Mouse (Mus musculus): ENCODE data around the gene Ppp1r21. TPM values are rescaled to one million over a fixed set of nuclear protein-coding genes. Genes with fewer than 3 reads are reported as not detected.

The Ppp1r21 gene
- polyA plus RNA-seq, 1 experiment from 2014 or later, result 15.9 TPM

- H3K36me3 ChIP-seq, result no peaks in the 10 kb centered on the region
- no peaks in the 10 kb centered on the region for H3K27me3 ChIP-seq (ENCODE audit: low read depth, poor library complexity, severe bottlenecking)
- WGBS, result 87% methylated on average over 8 of the region's 8 CpGs
- H3K4me1 ChIP-seq, result peaks cover 15% of the 10 kb centered on the region
- H3K4me3 ChIP-seq, result no peak overlapping the region
- no peaks in the 10 kb centered on the region for H3K9me3 ChIP-seq (replicated peaks)
- no peak overlapping the region for H3K27ac ChIP-seq
- DNase-seq (ENCODE audit: low spot score), result no peak
Measured at GRCm38 (mm10) chr17:88537842-88538430, 8.0 kb downstream of the Ppp1r21 start.

GRCm38 (mm10) chr17:88542771-88543416 lies 13.0 kb downstream of the Ppp1r21 start:
- no peaks in the 10 kb centered on the region for H3K27me3 ChIP-seq (ENCODE audit: low read depth, poor library complexity, severe bottlenecking)
- H3K27ac ChIP-seq, result 0 out of 2 replicates have a peak overlapping the region, but pooled peaks have one; percentile 19
- peaks cover 6% of the 10 kb centered on the region for H3K4me1 ChIP-seq
- WGBS, result 43% methylated on average over 15 of the region's 15 CpGs
- DNase-seq (ENCODE audit: low spot score), result no peak
- peaks cover 28% of the 10 kb centered on the region for H3K36me3 ChIP-seq
- no peaks in the 10 kb centered on the region for H3K9me3 ChIP-seq (replicated peaks)
- H3K4me3 ChIP-seq, result no peak overlapping the region

DNA sequence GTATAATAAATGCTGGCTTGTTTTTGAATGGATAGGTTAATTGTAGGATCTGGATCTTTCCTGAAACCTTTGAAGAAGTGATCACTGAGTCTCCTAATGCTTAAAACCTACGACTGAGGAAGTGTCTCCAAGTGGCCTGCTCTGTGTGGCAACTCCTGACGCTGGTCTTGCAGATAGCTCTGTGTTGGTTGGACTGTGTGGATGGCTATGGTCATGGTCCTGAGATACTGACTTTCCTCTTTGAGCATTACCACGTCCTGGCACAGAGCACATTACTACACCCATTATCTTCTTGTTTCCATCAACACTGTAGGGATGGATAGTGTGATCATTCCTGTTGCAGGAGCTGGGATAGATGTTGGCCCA lies 13.5 kb downstream of the Ppp1r21 start:
- H3K27me3 ChIP-seq (ENCODE audit: low read depth, poor library complexity, severe bottlenecking), result no peaks in the 10 kb centered on the region
- no peak for DNase-seq (ENCODE audit: low spot score)
- no peaks in the 10 kb centered on the region for H3K9me3 ChIP-seq (replicated peaks)
- 60% methylated on average over 3 of the region's 3 CpGs for WGBS
- H3K27ac ChIP-seq, result no peak overlapping the region
- H3K4me1 ChIP-seq, result peaks cover 6% of the 10 kb centered on the region
- H3K4me3 ChIP-seq, result no peak overlapping the region
- H3K36me3 ChIP-seq, result peaks cover 29% of the 10 kb centered on the region

GRCm38 (mm10) chr17:88545217-88545784 lies 15.4 kb downstream of the Ppp1r21 start:
- H3K4me1 ChIP-seq, result peaks cover 6% of the 10 kb centered on the region
- H3K9me3 ChIP-seq (replicated peaks), result no peaks in the 10 kb centered on the region
- H3K27ac ChIP-seq, result no peak overlapping the region
- DNase-seq (ENCODE audit: low spot score), result no peak
- peaks cover 41% of the 10 kb centered on the region for H3K36me3 ChIP-seq
- 92% methylated on average over 15 of the region's 15 CpGs for WGBS
- H3K4me3 ChIP-seq, result no peak overlapping the region
- no peaks in the 10 kb centered on the region for H3K27me3 ChIP-seq (ENCODE audit: low read depth, poor library complexity, severe bottlenecking)

DNA sequence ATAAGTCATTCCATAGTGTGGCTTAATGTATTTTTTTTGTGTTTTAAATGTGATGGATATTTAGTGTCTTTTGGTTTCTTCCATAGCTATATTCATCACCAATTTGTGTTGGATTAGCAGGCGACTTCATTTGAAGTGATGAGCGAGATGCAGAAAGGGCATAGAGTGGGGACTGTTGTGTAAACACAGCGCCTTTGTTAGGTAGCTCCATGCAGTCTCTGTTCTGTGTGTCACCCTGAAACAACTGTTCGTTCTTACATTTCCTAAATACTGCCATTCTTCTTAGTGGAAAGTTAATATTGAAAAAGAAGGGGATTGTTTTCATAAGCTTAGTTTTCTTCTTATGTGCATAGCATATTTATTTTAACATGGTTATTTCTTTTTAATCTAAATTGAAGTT lies 16.8 kb downstream of the Ppp1r21 start:
- WGBS, result 94% methylated on average over 4 of the region's 4 CpGs
- DNase-seq (ENCODE audit: low spot score), result no peak
- Histone ChIP-seq H3K9me3 (replicated peaks) (no peaks in the 10 kb centered on the region), H3K27me3 (ENCODE audit: low read depth, poor library complexity, severe bottlenecking) (no peaks in the 10 kb centered on the region), H3K36me3 (peaks cover 41% of the 10 kb centered on the region), H3K4me1 (peaks cover 9% of the 10 kb centered on the region), H3K27ac (no peak overlapping the region), H3K4me3 (no peak overlapping the region)

- H3K27me3 ChIP-seq (ENCODE audit: low read depth, poor library complexity, severe bottlenecking), result no peaks in the 10 kb centered on the region
- no peak overlapping the region for H3K4me3 ChIP-seq
- H3K9me3 ChIP-seq (replicated peaks), result no peaks in the 10 kb centered on the region
- H3K36me3 ChIP-seq, result peaks cover 35% of the 10 kb centered on the region
- 82% methylated on average over 24 of the region's 24 CpGs for WGBS
- DNase-seq (ENCODE audit: low spot score), result no peak
- peaks cover 22% of the 10 kb centered on the region for H3K4me1 ChIP-seq
- no peak overlapping the region for H3K27ac ChIP-seq
Measured at GRCm38 (mm10) chr17:88549411-88550191, 19.7 kb downstream of the Ppp1r21 start.

DNA sequence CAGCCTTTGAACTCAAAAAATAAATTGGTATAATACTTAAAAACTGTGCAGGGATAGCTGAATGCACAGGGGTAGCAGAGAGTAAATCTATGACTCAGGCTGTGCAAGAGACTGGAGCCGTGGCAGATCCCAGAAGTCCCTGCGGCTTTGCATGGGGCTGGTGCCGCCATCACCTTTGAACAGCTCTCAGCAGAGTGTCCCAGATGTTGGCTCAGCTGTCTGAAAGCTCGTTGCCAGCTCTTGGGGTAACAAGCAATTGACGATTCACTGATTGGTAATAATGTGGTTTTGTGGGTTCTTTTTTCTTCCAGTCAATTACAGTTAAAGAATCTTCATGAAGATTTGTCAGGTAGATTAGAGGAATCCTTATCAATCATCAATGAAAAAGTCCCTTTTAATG lies 20.4 kb downstream of the Ppp1r21 start:
- H3K27me3 ChIP-seq (ENCODE audit: low read depth, poor library complexity, severe bottlenecking), result no peaks in the 10 kb centered on the region
- no peak overlapping the region for H3K4me3 ChIP-seq
- no peak for DNase-seq (ENCODE audit: low spot score)
- 70% methylated on average over 5 of the region's 5 CpGs for WGBS
- H3K36me3 ChIP-seq, result peaks cover 32% of the 10 kb centered on the region
- H3K27ac ChIP-seq, result no peak overlapping the region
- H3K4me1 ChIP-seq, result peaks cover 22% of the 10 kb centered on the region
- H3K9me3 ChIP-seq (replicated peaks), result no peaks in the 10 kb centered on the region

DNA sequence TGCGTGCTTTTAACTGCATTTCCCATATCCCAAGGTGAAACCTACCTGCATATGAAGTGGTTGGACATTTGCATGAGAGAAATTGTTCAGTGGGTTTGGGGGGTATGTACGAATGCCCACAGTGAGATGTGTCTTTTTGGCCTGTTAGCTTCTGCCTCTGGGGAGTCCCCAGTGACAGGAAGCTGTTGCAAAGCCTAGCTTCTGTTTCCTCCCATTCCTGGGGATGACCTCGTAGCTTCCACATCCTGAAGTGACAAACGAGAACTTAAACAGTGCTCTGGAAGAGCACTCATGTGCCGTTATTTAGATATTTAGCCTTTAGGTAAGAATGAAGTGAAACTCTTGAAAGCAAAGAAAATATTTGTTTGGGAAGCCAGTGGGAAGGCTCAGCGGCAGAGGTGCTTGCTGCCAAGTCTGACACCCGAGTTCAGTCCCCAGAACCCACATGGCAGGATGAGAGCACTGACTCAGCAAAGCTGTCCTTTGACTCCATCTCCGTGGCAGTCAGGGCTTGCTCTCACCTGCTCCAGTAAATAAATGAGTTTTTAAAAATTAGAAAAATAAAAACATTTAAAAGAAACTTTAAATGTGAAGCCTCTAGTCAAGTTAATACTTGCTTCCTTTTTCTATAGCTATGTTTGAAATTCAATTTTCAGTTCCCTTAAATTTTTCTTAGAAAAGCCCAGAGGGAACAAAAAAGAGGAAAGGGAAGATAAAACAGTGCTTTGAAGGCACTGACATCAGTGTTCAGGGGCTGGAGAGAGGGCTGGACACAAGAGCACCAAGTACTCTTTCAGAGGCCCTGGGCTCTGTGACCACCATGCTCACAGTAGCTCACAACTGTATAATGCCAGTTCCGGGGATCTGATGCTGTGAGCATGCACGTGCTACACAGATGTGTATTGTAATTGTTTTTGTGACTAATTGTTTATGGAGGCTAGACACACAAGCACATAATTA lies 21.3 kb downstream of the Ppp1r21 start:
- DNase-seq (ENCODE audit: low spot score), result no peak
- WGBS, result 70% methylated on average over 10 of the region's 10 CpGs

GRCm38 (mm10) chr17:88552556-88552955 lies 22.6 kb downstream of the Ppp1r21 start:
- Histone ChIP-seq H3K9me3 (replicated peaks) (no peaks in the 10 kb centered on the region), H3K36me3 (peaks cover 38% of the 10 kb centered on the region), H3K27ac (peak overlapping the region; percentile 65), H3K4me1 (peaks cover 22% of the 10 kb centered on the region), H3K4me3 (no peak overlapping the region), H3K27me3 (ENCODE audit: low read depth, poor library complexity, severe bottlenecking) (no peaks in the 10 kb centered on the region)
- 19% methylated on average over 6 of the region's 6 CpGs for WGBS
- DNase-seq (ENCODE audit: low spot score), result peak; percentile 43

More for the DNA sequence above, 21.3 kb downstream of the Ppp1r21 start:
- Histone ChIP-seq H3K9me3 (replicated peaks) (no peaks in the 10 kb centered on the region), H3K4me1 (peaks cover 22% of the 10 kb centered on the region), H3K27ac (no peak overlapping the region), H3K27me3 (ENCODE audit: low read depth, poor library complexity, severe bottlenecking) (no peaks in the 10 kb centered on the region), H3K4me3 (no peak overlapping the region), H3K36me3 (peaks cover 31% of the 10 kb centered on the region)

GRCm38 (mm10) chr17:88553001-88553449 lies 23.1 kb downstream of the Ppp1r21 start:
- Histone ChIP-seq H3K4me1 (peaks cover 22% of the 10 kb centered on the region), H3K9me3 (replicated peaks) (no peaks in the 10 kb centered on the region), H3K4me3 (no peak overlapping the region), H3K27me3 (ENCODE audit: low read depth, poor library complexity, severe bottlenecking) (no peaks in the 10 kb centered on the region), H3K36me3 (peaks cover 35% of the 10 kb centered on the region), H3K27ac (peak overlapping the region; percentile 65)
- WGBS, result 48% methylated on average over 8 of the region's 8 CpGs
- peak; percentile 44 for DNase-seq (ENCODE audit: low spot score)

DNA sequence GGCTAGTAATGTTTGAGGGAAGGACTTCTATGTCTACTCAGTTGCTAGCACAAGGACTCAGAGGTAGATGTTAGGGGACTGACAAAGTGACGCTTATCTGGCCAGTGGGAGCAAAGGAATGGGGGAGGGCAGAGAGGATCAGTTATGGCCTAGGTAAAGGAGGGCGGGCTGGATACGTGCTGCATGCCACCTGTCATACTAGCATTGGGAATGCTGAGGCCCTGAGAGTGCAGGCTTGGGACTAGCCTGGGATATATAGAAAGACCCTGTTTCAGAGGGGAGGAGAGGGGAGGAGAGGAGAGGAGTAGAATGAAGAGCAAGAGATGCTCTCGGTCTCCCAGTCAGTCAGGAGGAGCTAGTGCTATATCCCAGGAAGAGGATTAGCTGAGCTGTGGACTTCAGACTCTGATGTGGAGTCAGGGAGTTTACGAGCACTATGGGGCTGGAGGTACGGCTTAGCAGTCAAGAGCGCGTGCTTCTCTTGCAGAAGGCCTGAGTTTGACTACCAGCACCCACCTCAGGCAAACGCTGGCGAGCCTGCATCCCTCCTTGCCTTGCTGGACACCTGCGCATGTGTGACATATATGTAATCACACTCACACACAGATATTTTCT lies 23.7 kb downstream of the Ppp1r21 start:
- H3K27me3 ChIP-seq (ENCODE audit: low read depth, poor library complexity, severe bottlenecking), result no peaks in the 10 kb centered on the region
- H3K4me3 ChIP-seq, result no peak overlapping the region
- peak overlapping the region; percentile 65; the same call in 1 of the 2 replicates for H3K27ac ChIP-seq
- no peaks in the 10 kb centered on the region for H3K9me3 ChIP-seq (replicated peaks)
- H3K4me1 ChIP-seq, result peaks cover 22% of the 10 kb centered on the region
- peaks cover 33% of the 10 kb centered on the region for H3K36me3 ChIP-seq
- WGBS, result 81% methylated on average over 11 of the region's 11 CpGs
- no peak for DNase-seq (ENCODE audit: low spot score)

DNA sequence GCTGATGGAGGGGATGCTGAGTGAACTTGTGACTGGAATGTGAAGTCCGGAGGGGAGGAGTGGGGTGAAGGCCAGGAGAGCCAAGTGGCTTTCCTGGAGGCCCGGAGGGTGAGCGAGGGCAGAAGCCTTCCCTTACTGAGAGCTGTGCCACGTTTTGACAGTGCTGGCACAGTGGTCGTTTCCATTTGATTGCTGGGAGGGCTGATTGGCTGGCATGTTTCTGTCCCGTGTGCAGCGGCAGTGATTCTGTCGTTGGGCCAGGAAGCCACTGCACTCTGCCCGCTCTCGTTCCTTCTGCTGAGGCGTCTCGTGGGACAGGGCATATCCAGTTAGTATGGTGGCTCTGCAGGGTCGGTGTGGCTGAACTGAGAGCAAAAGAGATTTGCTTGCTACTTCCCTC lies 26.3 kb downstream of the Ppp1r21 start:
- Histone ChIP-seq H3K4me1 (peaks cover 22% of the 10 kb centered on the region), H3K4me3 (no peak overlapping the region), H3K27me3 (ENCODE audit: low read depth, poor library complexity, severe bottlenecking) (no peaks in the 10 kb centered on the region), H3K9me3 (replicated peaks) (no peaks in the 10 kb centered on the region), H3K36me3 (peaks cover 27% of the 10 kb centered on the region), H3K27ac (no peak overlapping the region)
- 91% methylated on average over 13 of the region's 13 CpGs for WGBS
- no peak for DNase-seq (ENCODE audit: low spot score)

Data from limb, embryonic 10.5 days (tissue).